Comparison of ENCODE assay signal across 8 mouse cellular contexts in genomic region chr7:29124970-29125369, GRCm38 (mm10). TPM values are rescaled to one million over a fixed set of nuclear protein-coding genes. Genes with fewer than 3 reads are reported as not detected.
DNase-seq lines count a peak whose midpoint lies in the region; ATAC-seq lines count a peak whose summit lies in the region.

Gene Ryr1 (minus strand): TSS chr7:29125179.

- peak within 1 kb of the TSS; percentile 66 for H3K4me2 ChIP-seq in embryonic facial prominence, embryonic 11.5 days (ENCODE audit: low read depth, low read length)
- peak within 1 kb of the TSS; percentile 63 for H3K4me2 ChIP-seq in heart, embryonic 14.5 days (ENCODE audit: low read length)

- H3K36me3 ChIP-seq in embryonic facial prominence, embryonic 11.5 days (replicated peaks; ENCODE audit: control insufficient read depth, insufficient read depth, low read depth, low read length), result no peaks in the 10 kb centered on the region
- H3K36me3 ChIP-seq in heart, embryonic 14.5 days (ENCODE audit: control insufficient read depth, insufficient read depth, low read length), result no peaks in the 10 kb centered on the region
- H3K36me3 ChIP-seq in splenic B cell, adult 2 months (ENCODE audit: control insufficient read depth, insufficient read depth, low read length, poor library complexity, severe bottlenecking), result no peaks in the 10 kb centered on the region

- peak within 1 kb of the TSS; percentile 46 for H3K9ac ChIP-seq in embryonic facial prominence, embryonic 11.5 days (replicated peaks; ENCODE audit: low read length)
- peak within 1 kb of the TSS; percentile 42; the same call in 1 of the 2 replicates for H3K9ac ChIP-seq in heart, embryonic 14.5 days (ENCODE audit: low read length)

- ATAC-seq in embryonic facial prominence, embryonic 11.5 days (replicated peaks; ENCODE audit: insufficient number of reproducible peaks, low FRiP score, low TSS enrichment, low read depth), result peak; percentile 81
- ATAC-seq in heart, embryonic 14.5 days (ENCODE audit: insufficient number of reproducible peaks, insufficient read depth, low FRiP score, low read depth), result peak; percentile 60; the same call in 1 of the 2 replicates
- ATAC-seq in megakaryocyte, adult 5-6 weeks (ENCODE audit: poor library complexity, severe bottlenecking), result peak; percentile 79

- no peaks in the 10 kb centered on the region for H3K9me3 ChIP-seq in embryonic facial prominence, embryonic 11.5 days (replicated peaks; ENCODE audit: control insufficient read depth, low read length)
- no peaks in the 10 kb centered on the region for H3K9me3 ChIP-seq in heart, embryonic 14.5 days (ENCODE audit: control insufficient read depth, low read length)

- no peaks in the 10 kb centered on the region for H3K27me3 ChIP-seq in embryonic facial prominence, embryonic 11.5 days (ENCODE audit: control insufficient read depth, insufficient read depth, low read length)
- H3K27me3 ChIP-seq in heart, embryonic 14.5 days (ENCODE audit: control insufficient read depth, insufficient read depth, low read length), result no peaks in the 10 kb centered on the region
- H3K27me3 ChIP-seq in splenic B cell, adult 2 months (ENCODE audit: control insufficient read depth, insufficient read depth, low read length, poor library complexity, severe bottlenecking), result no peaks in the 10 kb centered on the region

- H3K4me3 ChIP-seq in embryonic facial prominence, embryonic 11.5 days (ENCODE audit: low read depth, low read length), result peak within 1 kb of the TSS; percentile 34
- peak within 1 kb of the TSS; percentile 28 to 29 for H3K4me3 ChIP-seq in heart, embryonic 14.5 days (ENCODE audit: control insufficient read depth in 1 of 2, insufficient read depth in 1 of 2, low read depth in 1 of 2, low read length in 2 of 2)

- no peak within 1 kb of the TSS for H3K27ac ChIP-seq in embryonic facial prominence, embryonic 11.5 days (replicated peaks; ENCODE audit: low read depth, low read length)
- H3K27ac ChIP-seq in heart, embryonic 14.5 days (replicated peaks in 1 of 2; ENCODE audit: control insufficient read depth in 1 of 2, insufficient read depth in 1 of 2, low read depth in 2 of 2, low read length in 2 of 2), result no peak within 1 kb of the TSS

- WGBS in embryonic facial prominence, embryonic 11.5 days, result under 1% methylated on average over 16 of the region's 16 CpGs
- 3% methylated on average over 16 of the region's 16 CpGs for WGBS in heart, embryonic 14.5 days

- DNase-seq in urinary bladder, postnatal 25 days (ENCODE audit: low spot score), result peak; percentile 26
- no peak for DNase-seq in urinary bladder, adult 2 months (ENCODE audit: low spot score)
- DNase-seq in embryonic facial prominence, embryonic 11.5 days (ENCODE audit: low spot score), result peak; percentile 84
- peak; percentile 57 to 76 for DNase-seq in kidney, postnatal 25 days
- peak; percentile 47 for DNase-seq in splenic B cell, adult 2 months (ENCODE audit: low read depth, low spot score)
- no peak for DNase-seq in frontal cortex, postnatal 14 days (ENCODE audit: low spot score in 2 of 2)

- no peaks in the 10 kb centered on the region; the same call in 1 of the 2 replicates for H3K4me1 ChIP-seq in embryonic facial prominence, embryonic 11.5 days (ENCODE audit: control insufficient read depth, insufficient read depth, low read length)
- H3K4me1 ChIP-seq in heart, embryonic 14.5 days (ENCODE audit: control insufficient read depth in 2 of 2, insufficient read depth in 2 of 2, low read length in 2 of 2), result peaks cover 10 to 12% of the 10 kb centered on the region in 2 experiments

RNA-seq across cellular contexts. Expression of gene Ryr1, which starts in this region (rescaled TPM):
- 0.15 and 0.21 TPM in 2 replicates for polyA plus RNA-seq in urinary bladder, adult 2 months (2012; rRNA removed)
- 0.93 and 0.98 TPM in 2 replicates for polyA plus RNA-seq in embryonic facial prominence, embryonic 11.5 days (2014; fragmentation: Nextera tagmentation; extraction: Ambion mirVana)
- polyA plus RNA-seq in heart, embryonic 14.5 days (2014; fragmentation: Nextera tagmentation; extraction: Ambion mirVana), result 0.05 and 0.08 TPM in 2 replicates
- total RNA-seq in megakaryocyte, adult 5-6 weeks (2015), result 0.52 and 0.78 TPM in 2 replicates
- 0.69 and 0.92 TPM in 2 replicates for total RNA-seq in megakaryocyte, adult 5-6 weeks (2017)

Comparison
In these comparisons a context has a peak if more than half of its experiments do, and no peak if none do; other contexts are left out.
1. DNase-seq: peak in urinary bladder, postnatal 25 days (single experiment), kidney, postnatal 25 days (2 of 2) and splenic B cell, adult 2 months (single experiment); none in urinary bladder, adult 2 months (single experiment) and frontal cortex, postnatal 14 days (0 of 2).
2. Peak in DNase-seq, ATAC-seq, H3K4me3 ChIP-seq, H3K9ac ChIP-seq and H3K4me2 ChIP-seq in embryonic facial prominence, embryonic 11.5 days; RNA of the gene not detected or under 1 TPM.
3. Peak in ATAC-seq, H3K4me3 ChIP-seq, H3K9ac ChIP-seq and H3K4me2 ChIP-seq in heart, embryonic 14.5 days; RNA of the gene not detected or under 1 TPM.
4. Peak in ATAC-seq in megakaryocyte, adult 5-6 weeks; RNA of the gene not detected or under 1 TPM.
5. Peak in every context shown above with its lines, with median percentiles within 50 percentile points of each other: ATAC-seq.